Mouse (Mus musculus) intestine, embryonic 14.5 days (tissue): ENCODE data around the gene Pgpep1l. TPM values are rescaled to one million over a fixed set of nuclear protein-coding genes. Genes with fewer than 3 reads are reported as not detected.
A peak's percentile ranks its signal among the peaks of the same experiment; 100 is the strongest.

Source experiments
- ATAC-seq: fragments of 200-750 bp; cut with Nextera tagmentation; replicated peaks from 2 replicates; pipeline ENCODE4 v1.8.0; 2017; ENCODE audit warnings: low read depth, moderate number of reproducible peaks, moderate TSS enrichment, moderate library complexity; ENCODE audit not compliant: low FRiP score, low TSS enrichment
- DNase-seq: peaks from one replicate; pipeline ENCODE4 v3.0.0-alpha.2; 2018; ENCODE audit warnings: low spot score
- H3K27ac ChIP-seq: fragments of 300-500 bp; sonication (generic); 2 replicates; pipeline ENCODE4 v1.5.1; 2014; ENCODE audit warnings: low read depth, mild to moderate bottlenecking, control low read depth
- H3K27me3 ChIP-seq: fragments of 300-500 bp; sonication (generic); replicated peaks from 2 replicates; pipeline ENCODE4 v1.6.1; 2014; ENCODE audit warnings: low read length, control low read depth; ENCODE audit not compliant: control insufficient read depth, insufficient read depth
- H3K36me3 ChIP-seq: fragments of 300-500 bp; sonication (generic); 2 replicates; pipeline ENCODE4 v1.6.1; 2014; ENCODE audit warnings: low read length, control low read depth; ENCODE audit not compliant: control insufficient read depth, insufficient read depth
- H3K4me1 ChIP-seq: fragments of 300-500 bp; sonication (generic); replicated peaks from 2 replicates; pipeline ENCODE4 v1.6.1; 2014; ENCODE audit warnings: low read length, control low read depth, mixed read lengths; ENCODE audit not compliant: control insufficient read depth, insufficient read depth
- H3K4me2 ChIP-seq: fragments of 300-500 bp; sonication (generic); 2 replicates; pipeline ENCODE4 v1.6.1; 2014; ENCODE audit warnings: low read length
- H3K4me3 ChIP-seq: fragments of 300-500 bp; sonication (generic); 2 replicates; pipeline ENCODE4 v1.5.1; 2014; ENCODE audit warnings: low read depth, low read length, control low read depth, mixed read lengths
- H3K9ac ChIP-seq: fragments of 300-500 bp; sonication (generic); 2 replicates; pipeline ENCODE4 v1.6.1; 2014; ENCODE audit warnings: mild to moderate bottlenecking, low read length
- H3K9me3 ChIP-seq: fragments of 300-500 bp; sonication (generic); 2 replicates; pipeline ENCODE4 v1.6.1; 2016; ENCODE audit warnings: low read length, control low read depth; ENCODE audit not compliant: control insufficient read depth
- WGBS: fragments of 180-500 bp; shearing (Covaris S2); extraction: QIAGEN DNeasy Blood & Tissue Kit; methylation state at CpG from one replicate; pipeline ENCODE4 v1.1.7; 2014; 5-methylcytosine and 5-hydroxymethylcytosine counted together
- polyA plus RNA-seq: library from polyadenylated mRNA; unstranded; fragments of >200 nt; fragmentation: Nextera tagmentation; extraction: Ambion mirVana; gene quantifications from 2 replicates; pipeline ENCODE4 v1.2.1, GENCODE M21; 2014

The Pgpep1l gene
- polyA plus RNA-seq, 1 experiment from 2014 or later = not detected

- peaks cover 42% of the 10 kb centered on the region for H3K36me3 ChIP-seq
- 87% methylated on average over 9 of the region's 9 CpGs for WGBS
- no peak for DNase-seq
These were observed 38.5 kb downstream of the Pgpep1l start for GRCm38 (mm10) chr7:68225427-68226054.

GRCm38 (mm10) chr7:68224006-68224405 lies 40.0 kb downstream of the Pgpep1l start:
- 93% methylated on average over 5 of the region's 5 CpGs for WGBS
- Histone ChIP-seq H3K4me2 (no peak overlapping the region), H3K36me3 (peaks cover 44% of the 10 kb centered on the region), H3K27ac (peak overlapping the region; percentile 55), H3K4me1 (0 out of 2 replicates have a peak, but pooled peaks cover 6% of the 10 kb centered on the region), H3K27me3 (no peaks in the 10 kb centered on the region), H3K9ac (no peak overlapping the region), H3K4me3 (no peak overlapping the region), H3K9me3 (no peaks in the 10 kb centered on the region)
- ATAC-seq (no peak), DNase-seq (no peak)

More at GRCm38 (mm10) chr7:68225427-68226054, 38.5 kb downstream of the Pgpep1l start:
- Histone ChIP-seq H3K27ac (no peak overlapping the region), H3K4me3 (no peak overlapping the region), H3K9ac (no peak overlapping the region), H3K4me2 (no peak overlapping the region), H3K9me3 (no peaks in the 10 kb centered on the region), H3K27me3 (no peaks in the 10 kb centered on the region), H3K4me1 (0 out of 2 replicates have a peak, but pooled peaks cover 6% of the 10 kb centered on the region)
- ATAC-seq = no peak

- DNase-seq (no peak), ATAC-seq (0 out of 2 replicates have a peak, but pooled peaks have one; percentile 40)
- Histone ChIP-seq H3K4me3 (no peak overlapping the region), H3K4me2 (no peak overlapping the region), H3K9me3 (no peaks in the 10 kb centered on the region), H3K4me1 (0 out of 2 replicates have a peak, but pooled peaks cover 4% of the 10 kb centered on the region), H3K9ac (no peak overlapping the region), H3K36me3 (peaks cover 51% of the 10 kb centered on the region), H3K27me3 (no peaks in the 10 kb centered on the region), H3K27ac (peak overlapping the region; percentile 55)
- 59% methylated on average over 13 of the region's 13 CpGs for WGBS
These were observed 40.7 kb downstream of the Pgpep1l start for GRCm38 (mm10) chr7:68223356-68223808.

- Histone ChIP-seq H3K27me3 (no peaks in the 10 kb centered on the region), H3K4me2 (no peak overlapping the region), H3K4me1 (0 out of 2 replicates have a peak, but pooled peaks cover 3% of the 10 kb centered on the region), H3K9ac (no peak overlapping the region), H3K9me3 (no peaks in the 10 kb centered on the region), H3K36me3 (peaks cover 53% of the 10 kb centered on the region), H3K27ac (no peak overlapping the region), H3K4me3 (no peak overlapping the region)
- WGBS = 81% methylated on average over 9 of the region's 9 CpGs
- no peak for ATAC-seq
- DNase-seq = no peak
These were observed 42.3 kb downstream of the Pgpep1l start for GRCm38 (mm10) chr7:68221677-68222230.

- DNase-seq (no peak), ATAC-seq (no peak)
- peaks cover 57% of the 10 kb centered on the region for H3K36me3 ChIP-seq
- no peak overlapping the region for H3K9ac ChIP-seq
- WGBS = 92% methylated on average over 11 of the region's 11 CpGs
- H3K4me3 ChIP-seq = no peak overlapping the region
- no peaks in the 10 kb centered on the region for H3K27me3 ChIP-seq
- no peak overlapping the region for H3K27ac ChIP-seq
- H3K4me2 ChIP-seq = no peak overlapping the region
- H3K4me1 ChIP-seq = 0 out of 2 replicates have a peak, but pooled peaks cover 2% of the 10 kb centered on the region
- H3K9me3 ChIP-seq = no peaks in the 10 kb centered on the region
These were observed 45.2 kb downstream of the Pgpep1l start for GRCm38 (mm10) chr7:68218879-68219278.

- Histone ChIP-seq H3K9me3 (no peaks in the 10 kb centered on the region), H3K36me3 (peaks cover 86% of the 10 kb centered on the region), H3K27ac (no peak overlapping the region), H3K4me2 (no peak overlapping the region), H3K27me3 (no peaks in the 10 kb centered on the region), H3K4me3 (no peak overlapping the region), H3K9ac (no peak overlapping the region), H3K4me1 (no peaks in the 10 kb centered on the region)
- DNase-seq (no peak), ATAC-seq (no peak)
- 89% methylated on average over 18 of the region's 18 CpGs for WGBS
These were observed 48.4 kb downstream of the Pgpep1l start for GRCm38 (mm10) chr7:68215522-68216070.

GRCm38 (mm10) chr7:68213842-68214241 lies 50.2 kb downstream of the Pgpep1l start:
- Histone ChIP-seq H3K4me1 (no peaks in the 10 kb centered on the region), H3K9ac (no peak overlapping the region), H3K9me3 (no peaks in the 10 kb centered on the region), H3K27me3 (no peaks in the 10 kb centered on the region), H3K4me2 (no peak overlapping the region), H3K36me3 (peaks cover 90% of the 10 kb centered on the region), H3K4me3 (no peak overlapping the region), H3K27ac (no peak overlapping the region)
- DNase-seq (no peak), ATAC-seq (no peak)
- WGBS = 85% methylated on average over 5 of the region's 5 CpGs

- Histone ChIP-seq H3K4me3 (no peak overlapping the region), H3K4me2 (no peak overlapping the region), H3K36me3 (peaks cover 92% of the 10 kb centered on the region), H3K4me1 (no peaks in the 10 kb centered on the region), H3K9me3 (no peaks in the 10 kb centered on the region), H3K27ac (no peak overlapping the region), H3K27me3 (no peaks in the 10 kb centered on the region), H3K9ac (no peak overlapping the region)
- WGBS = 84% methylated on average over 7 of the region's 7 CpGs
- DNase-seq (no peak), ATAC-seq (no peak)
These were observed 52.1 kb downstream of the Pgpep1l start for GRCm38 (mm10) chr7:68211883-68212282.
